Comparison of ENCODE assay signal across 10 mouse cellular contexts in the genomic region with DNA sequence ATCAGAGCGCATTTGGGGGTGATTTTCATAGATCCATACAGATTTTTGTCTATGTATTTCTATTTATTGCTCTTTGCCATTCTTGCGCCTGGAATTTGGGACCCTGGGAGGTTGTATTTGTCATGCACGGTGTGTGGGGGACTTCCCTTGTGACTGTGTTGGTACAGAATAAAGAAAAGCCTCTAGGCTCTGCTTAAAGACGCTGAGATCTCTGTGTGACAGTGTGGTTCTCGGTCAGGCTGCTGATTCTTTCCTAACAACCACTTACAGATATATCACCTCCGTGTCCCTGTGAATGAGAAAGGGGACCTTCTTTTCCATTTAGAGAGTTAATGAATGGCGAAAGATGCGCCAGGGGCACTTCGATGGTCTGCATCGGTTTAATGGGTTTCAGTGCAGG. TPM values are rescaled to one million over a fixed set of nuclear protein-coding genes. Genes with fewer than 3 reads are reported as not detected.
DNase-seq lines count a peak whose midpoint lies in the region; ATAC-seq lines count a peak whose summit lies in the region.
"Had no signal": no experiment of that assay in that cellular context is flagged by ENCODE, and none has a peak within 500 bp of the region (broad histone marks: within the 10 kb centered on the region; RNA-seq: fewer than 3 reads in every experiment).

No protein-coding gene starts in this region.

- peak overlapping the region; percentile 47; the same call in 1 of the 2 replicates for H3K27ac ChIP-seq in liver, embryonic 11.5 days (ENCODE audit: low read depth, low read length)
- H3K27ac ChIP-seq in forebrain, embryonic 15.5 days (replicated peaks) = no peak overlapping the region
- peak overlapping the region; percentile 28; the same call in 1 of the 2 replicates for H3K27ac ChIP-seq in limb, embryonic 13.5 days
- no peak overlapping the region for H3K27ac ChIP-seq in stomach, embryonic 14.5 days (ENCODE audit: low read length)

- 26% methylated on average over 10 of the region's 10 CpGs for WGBS in liver, embryonic 11.5 days
- 16% methylated on average over 10 of the region's 10 CpGs for whole genome bisulfite sequencing in forebrain, embryonic 15.5 days
- 15% methylated on average over 10 of the region's 10 CpGs for WGBS in limb, embryonic 13.5 days
- WGBS in stomach, embryonic 14.5 days = 30% methylated on average over 10 of the region's 10 CpGs

- peak overlapping the region; percentile 30; the same call in 1 of the 2 replicates for H3K9ac ChIP-seq in liver, embryonic 11.5 days (ENCODE audit: low read depth, low read length)
- H3K9ac ChIP-seq in forebrain, embryonic 15.5 days (replicated peaks) = no peak overlapping the region
- H3K9ac ChIP-seq in limb, embryonic 13.5 days = peak overlapping the region; percentile 68
- H3K9ac ChIP-seq in stomach, embryonic 14.5 days (replicated peaks; ENCODE audit: low read depth, low read length) = no peak overlapping the region

- H3K36me3 ChIP-seq in liver, embryonic 11.5 days (ENCODE audit: control insufficient read depth, insufficient read depth, low read length) = no peaks in the 10 kb centered on the region
- H3K36me3 ChIP-seq in forebrain, embryonic 15.5 days = no peaks in the 10 kb centered on the region
- H3K36me3 ChIP-seq in limb, embryonic 13.5 days = no peaks in the 10 kb centered on the region
- no peaks in the 10 kb centered on the region for H3K36me3 ChIP-seq in stomach, embryonic 14.5 days (ENCODE audit: control insufficient read depth, insufficient read depth, low read length)

- no peak for DNase-seq in liver, embryonic 11.5 days (ENCODE audit: low spot score)
- no peak for DNase-seq in liver
- DNase-seq in urinary bladder, postnatal 14 days (ENCODE audit: low spot score) = no peak
- DNase-seq in thymus, postnatal 10 days (ENCODE audit: low spot score in 2 of 2) = no peak
- DNase-seq in ovary, postnatal 14 days (ENCODE audit: low spot score) = no peak
- DNase-seq: thymus, postnatal 14 days had no signal

- peaks cover 4% of the 10 kb centered on the region; the same call in 1 of the 2 replicates for H3K27me3 ChIP-seq in liver, embryonic 11.5 days (replicated peaks; ENCODE audit: control insufficient read depth, insufficient read depth, low read length)
- H3K27me3 ChIP-seq in forebrain, embryonic 15.5 days = no peaks in the 10 kb centered on the region
- no peaks in the 10 kb centered on the region for H3K27me3 ChIP-seq in limb, embryonic 13.5 days
- no peaks in the 10 kb centered on the region for H3K27me3 ChIP-seq in stomach, embryonic 14.5 days (ENCODE audit: control insufficient read depth, insufficient read depth, low read length)

- H3K9me3 ChIP-seq in liver, embryonic 11.5 days (ENCODE audit: control insufficient read depth, low read length) = no peaks in the 10 kb centered on the region
- no peaks in the 10 kb centered on the region for H3K9me3 ChIP-seq in forebrain, embryonic 15.5 days
- H3K9me3 ChIP-seq in limb, embryonic 13.5 days = no peaks in the 10 kb centered on the region
- H3K9me3 ChIP-seq in stomach, embryonic 14.5 days (ENCODE audit: control insufficient read depth, low read depth, low read length) = no peaks in the 10 kb centered on the region

- ATAC-seq in liver, embryonic 11.5 days (replicated peaks; ENCODE audit: low FRiP score) = no peak
- no peak for ATAC-seq in forebrain, embryonic 15.5 days (replicated peaks)
- ATAC-seq in limb, embryonic 13.5 days (ENCODE audit: low FRiP score, low read depth) = no peak
- ATAC-seq in stomach, embryonic 14.5 days (ENCODE audit: insufficient number of reproducible peaks, insufficient read depth, low FRiP score, low read depth) = no peak

- 0 out of 2 replicates have a peak, but pooled peaks cover 5% of the 10 kb centered on the region for H3K4me1 ChIP-seq in liver, embryonic 11.5 days (replicated peaks; ENCODE audit: control insufficient read depth, insufficient read depth, low read length)
- H3K4me1 ChIP-seq in forebrain, embryonic 15.5 days = 0 out of 2 replicates have a peak, but pooled peaks cover 5% of the 10 kb centered on the region
- peaks cover 24% of the 10 kb centered on the region for H3K4me1 ChIP-seq in limb, embryonic 13.5 days
- H3K4me1 ChIP-seq in stomach, embryonic 14.5 days (ENCODE audit: control insufficient read depth, insufficient read depth, low read length) = no peaks in the 10 kb centered on the region

- peak overlapping the region; percentile 55 for H3K4me2 ChIP-seq in liver, embryonic 11.5 days
- peak overlapping the region; percentile 39 for H3K4me2 ChIP-seq in forebrain, embryonic 15.5 days (replicated peaks)
- H3K4me2 ChIP-seq in limb, embryonic 13.5 days (replicated peaks) = peak overlapping the region; percentile 68
- peak overlapping the region; percentile 59 for H3K4me2 ChIP-seq in stomach, embryonic 14.5 days (replicated peaks; ENCODE audit: low read depth, low read length)

- peak overlapping the region; percentile 42 for H3K4me3 ChIP-seq in liver, embryonic 11.5 days (ENCODE audit: low read depth, low read length)
- 0 out of 2 replicates have a peak overlapping the region, but pooled peaks have one; percentile 1 for H3K4me3 ChIP-seq in forebrain, embryonic 15.5 days
- H3K4me3 ChIP-seq in limb, embryonic 13.5 days = peak overlapping the region; percentile 45
- H3K4me3 ChIP-seq in stomach, embryonic 14.5 days (ENCODE audit: low read depth, low read length) = peak overlapping the region; percentile 30; the same call in 1 of the 2 replicates
- H3K4me3 ChIP-seq: myocyte had no signal

RNA-seq across cellular contexts. Expression of gene Asb4, which starts 7.8 kb away (rescaled TPM):
- polyA plus RNA-seq in liver, embryonic 11.5 days (2014; fragmentation: Nextera tagmentation; extraction: Ambion mirVana) = 100 and 109 TPM in 2 replicates
- polyA plus RNA-seq in forebrain, embryonic 15.5 days (2015; fragmentation: Nextera tagmentation; extraction: Ambion mirVana) = 14.2 and 15.9 TPM in 2 replicates
- polyA plus RNA-seq in limb, embryonic 13.5 days (2015; fragmentation: Nextera tagmentation; extraction: Ambion mirVana) = 61.3 and 66.4 TPM in 2 replicates
- 12.4 and 15.8 TPM in 2 replicates for polyA plus RNA-seq in stomach, embryonic 14.5 days (2014; fragmentation: Nextera tagmentation; extraction: Ambion mirVana)

Comparison
In these comparisons a context has a peak if more than half of its experiments do, and no peak if none do; other contexts are left out.
1. H3K27ac ChIP-seq: peak in liver, embryonic 11.5 days (single experiment) and limb, embryonic 13.5 days (single experiment); none in forebrain, embryonic 15.5 days (single experiment) and stomach, embryonic 14.5 days (single experiment).
2. H3K9ac ChIP-seq: peak in liver, embryonic 11.5 days (single experiment) and limb, embryonic 13.5 days (single experiment); none in forebrain, embryonic 15.5 days (single experiment) and stomach, embryonic 14.5 days (single experiment).
3. Peak in every context shown above with its lines, with median percentiles within 50 percentile points of each other: H3K4me2 ChIP-seq and H3K4me3 ChIP-seq.